Mouse (Mus musculus) skeletal muscle tissue, postnatal 0 days (tissue): ENCODE results near the gene Minpp1. TPM values are rescaled to one million over a fixed set of nuclear protein-coding genes. Genes with fewer than 3 reads are reported as not detected.

Experiments
- polyA plus RNA-seq: library from polyadenylated mRNA; unstranded; fragments of >200 nt; fragmentation: Nextera tagmentation; extraction: Ambion mirVana; gene quantifications from 2 replicates; pipeline ENCODE4 v1.2.1, GENCODE M21; 2015

The Minpp1 gene
- 29.7 and 37.3 TPM in 2 replicates for polyA plus RNA-seq

GRCm38 (mm10) chr19:32485681-32486105 is at the start of gene Minpp1:
Minpp1 (plus strand) TSS chr19:32485769.

DNA sequence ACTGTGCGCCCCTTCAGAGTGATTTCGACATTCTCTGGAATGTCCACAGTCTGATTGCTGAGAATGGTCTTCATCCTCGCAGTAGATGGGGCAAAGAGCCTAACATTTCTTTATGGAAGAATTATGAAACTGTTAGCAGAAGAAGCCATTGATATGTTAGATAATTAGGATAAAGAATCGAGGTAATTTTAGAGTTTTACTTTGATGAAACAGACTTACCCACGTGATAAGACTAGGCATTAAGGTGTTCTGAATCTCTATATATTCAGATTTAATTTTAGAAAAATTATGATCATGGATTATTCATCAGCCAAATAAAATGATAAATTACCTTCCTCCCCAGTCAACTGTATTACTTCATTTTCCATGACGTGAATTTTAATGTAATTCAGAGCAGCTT is 19.1 kb upstream of the Minpp1 start, which contains the start of gene Rpl9-ps6:
TSS of gene Rpl9-ps6 (minus strand) at position 101 of the 400 bp plus-strand sequence.

Other genes with a start within 250 kb of the Minpp1 start
- 40.6 and 48.0 TPM in 2 replicates for gene Sgms1, start 96.1 kb upstream of the Minpp1 start, polyA plus RNA-seq
- gene Rpl9-ps6, start 19.2 kb upstream of the Minpp1 start, polyA plus RNA-seq = 75.0 and 82.3 TPM in 2 replicates
- 4.6 and 6.3 TPM in 2 replicates for gene Papss2, start 110.0 kb downstream of the Minpp1 start, polyA plus RNA-seq